Mouse (Mus musculus): ENCODE results near the gene Duoxa2. TPM values are rescaled to one million over a fixed set of nuclear protein-coding genes. Genes with fewer than 3 reads are reported as not detected.

Duoxa2 gene
- polyA plus RNA-seq (2012; rRNA removed) = 2.7 and 3.2 TPM in 2 replicates

GRCm38 (mm10) chr2:122298596-122299490, at the start of gene Duoxa2:
Duoxa2 (plus strand) TSS chr2:122298900.

GRCm38 (mm10) chr2:122298096-122298499, 602 bp upstream of the Duoxa2 start, which contains the start of gene Duox2:
Duox2 (minus strand) TSS chr2:122298449.

GRCm38 (mm10) chr2:122313536-122313935, 14.8 kb downstream of the Duoxa2 start, which contains the start of gene Duoxa1:
Duoxa1 (minus strand) TSS chr2:122313730.

GRCm38 (mm10) chr2:122315372-122315771, 16.7 kb downstream of the Duoxa2 start, which contains the start of gene Duox1:
Duox1 (plus strand) TSS chr2:122315672.

Other genes with a start within 250 kb of the Duoxa2 start
- 9.5 and 11.8 TPM in 2 replicates for gene Spg11, start 180.5 kb upstream of the Duoxa2 start, polyA plus RNA-seq (2012; rRNA removed)
- gene B2m, start 151.2 kb upstream of the Duoxa2 start, polyA plus RNA-seq (2012; rRNA removed) = 290 and 301 TPM in 2 replicates
- not detected in 2 replicates for gene Trim69, start 138.2 kb upstream of the Duoxa2 start, polyA plus RNA-seq (2012; rRNA removed)
- gene Patl2, start 112.7 kb upstream of the Duoxa2 start, polyA plus RNA-seq (2012; rRNA removed) = 1.7 and 2.3 TPM in 2 replicates
- gene Terb2, start 112.6 kb upstream of the Duoxa2 start, polyA plus RNA-seq (2012; rRNA removed) = not detected in 2 replicates
- 8.9 and 11.9 TPM in 2 replicates for gene Sord, start 64.2 kb upstream of the Duoxa2 start, polyA plus RNA-seq (2012; rRNA removed)
- gene Duox2, start 451 bp upstream of the Duoxa2 start, polyA plus RNA-seq (2012; rRNA removed) = 1.3 and 1.8 TPM in 2 replicates
- gene Duoxa1, start 14.8 kb downstream of the Duoxa2 start, polyA plus RNA-seq (2012; rRNA removed) = 0.73 and 1.3 TPM in 2 replicates
- gene Duox1, start 16.8 kb downstream of the Duoxa2 start, polyA plus RNA-seq (2012; rRNA removed) = 0.18 and 0.28 TPM in 2 replicates
- gene Shf, start 70.3 kb downstream of the Duoxa2 start, polyA plus RNA-seq (2012; rRNA removed) = 20.1 and 24.0 TPM in 2 replicates
- gene Slc28a2, start 127.6 kb downstream of the Duoxa2 start, polyA plus RNA-seq (2012; rRNA removed) = 0.69 and 1.0 TPM in 2 replicates
- 0.29 and 0.32 TPM in 2 replicates for gene Gm14085, start 186.0 kb downstream of the Duoxa2 start, polyA plus RNA-seq (2012; rRNA removed)